Mouse (Mus musculus) yolk sac, embryonic 10.5 days (tissue): ENCODE measurements around the gene Hspa12a.

ENCODE experiments used
- DNase-seq: peaks from one replicate; pipeline ENCODE4 v3.0.0-alpha.2; 2017; ENCODE audit warnings: low spot score

Hspa12a gene

DNA sequence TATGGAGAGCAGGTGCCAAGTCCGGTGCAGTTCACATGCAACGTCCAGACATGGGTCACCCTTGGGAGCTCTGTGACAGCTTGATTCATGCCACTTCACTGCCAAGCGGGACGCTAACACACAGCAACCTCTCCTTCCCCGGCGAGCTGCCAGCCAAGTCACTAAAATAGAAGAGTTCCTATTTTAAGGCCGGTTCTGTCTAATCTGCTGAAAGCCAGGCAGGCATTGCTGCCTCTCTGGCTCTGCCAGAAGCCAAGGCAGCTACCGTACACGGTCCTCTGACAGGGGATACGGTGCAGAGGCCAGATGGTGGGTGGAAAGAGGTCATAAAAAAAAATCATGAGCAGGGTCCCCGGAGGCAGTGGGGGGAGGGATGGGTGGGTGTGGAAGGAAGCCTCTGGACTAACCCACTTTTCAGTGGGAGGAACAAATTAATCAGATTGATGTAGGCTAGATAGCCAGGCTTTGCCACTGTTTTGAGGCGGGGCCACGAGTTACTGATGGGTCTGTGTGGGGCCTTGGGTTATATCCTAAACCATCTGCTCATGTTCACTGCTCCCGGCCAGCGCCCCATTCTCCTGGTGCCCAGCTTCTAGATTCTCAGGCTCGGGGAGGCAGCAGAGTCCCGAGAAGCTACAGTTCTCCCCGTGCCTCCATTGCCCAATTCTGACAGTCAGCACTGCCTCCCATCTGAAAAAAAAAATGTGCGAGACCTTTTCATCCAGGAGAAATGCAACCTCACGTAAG is 120.8 kb downstream of the Hspa12a start:
- no peak for DNase-seq

DNA sequence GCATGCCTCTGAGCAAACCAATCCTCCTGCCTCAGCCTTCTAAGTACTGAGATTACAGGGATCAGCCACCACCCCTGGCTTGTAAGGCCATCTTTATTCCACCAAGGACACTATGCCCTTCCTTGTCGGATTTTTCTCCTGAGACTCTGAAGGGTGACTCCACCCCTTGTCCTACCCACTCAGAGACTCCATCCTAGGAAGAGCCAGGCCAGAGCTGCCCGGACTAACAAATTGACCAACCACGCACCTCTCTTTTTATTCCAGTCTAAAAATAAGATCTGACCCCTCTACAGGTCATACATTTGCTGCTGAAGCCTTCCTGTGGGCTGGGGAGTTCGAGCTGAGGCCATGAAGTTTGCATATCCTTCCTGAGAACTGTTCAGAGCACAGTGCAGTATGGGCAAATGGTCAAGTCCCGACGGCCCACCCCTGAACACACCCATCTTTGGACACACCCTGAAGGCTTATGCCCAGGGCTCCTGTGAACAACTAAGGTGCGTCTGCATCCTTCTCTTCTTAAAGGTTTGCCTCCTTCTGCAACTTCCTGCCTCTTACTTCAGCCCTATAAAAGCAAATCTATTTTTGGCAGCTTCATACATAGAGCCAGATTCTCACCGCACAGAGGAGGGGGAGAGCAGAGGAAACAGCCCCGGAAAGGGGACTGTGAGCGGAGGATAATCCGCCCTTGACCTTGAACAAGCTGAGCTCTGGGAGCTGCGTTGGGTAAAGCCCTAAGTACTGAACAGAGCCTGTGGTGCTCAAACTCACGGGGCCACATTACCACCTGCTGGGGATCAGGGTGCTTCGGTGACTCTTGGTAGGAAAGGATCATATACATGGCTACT is 124.7 kb downstream of the Hspa12a start:
- no peak for DNase-seq

DNA sequence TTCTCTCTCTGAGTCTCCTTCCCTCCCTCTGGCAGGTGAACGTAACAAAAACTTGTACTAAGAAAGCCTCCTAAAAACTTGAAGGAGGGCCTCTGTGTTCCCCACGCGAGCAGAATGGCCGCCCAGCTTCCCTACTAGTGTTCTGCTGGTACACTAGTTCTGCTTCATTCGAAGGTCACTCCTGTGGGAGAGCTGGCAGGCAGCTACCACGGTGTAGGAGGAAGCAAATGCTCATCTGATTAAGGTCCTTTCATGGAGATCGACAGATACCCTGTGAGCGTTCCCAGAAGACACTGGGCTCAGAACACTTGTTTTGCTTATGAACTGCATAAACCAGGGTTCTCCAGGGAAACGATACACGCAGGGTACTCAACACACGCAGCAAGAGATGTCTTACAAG is 126.1 kb downstream of the Hspa12a start:
- no peak for DNase-seq

DNA sequence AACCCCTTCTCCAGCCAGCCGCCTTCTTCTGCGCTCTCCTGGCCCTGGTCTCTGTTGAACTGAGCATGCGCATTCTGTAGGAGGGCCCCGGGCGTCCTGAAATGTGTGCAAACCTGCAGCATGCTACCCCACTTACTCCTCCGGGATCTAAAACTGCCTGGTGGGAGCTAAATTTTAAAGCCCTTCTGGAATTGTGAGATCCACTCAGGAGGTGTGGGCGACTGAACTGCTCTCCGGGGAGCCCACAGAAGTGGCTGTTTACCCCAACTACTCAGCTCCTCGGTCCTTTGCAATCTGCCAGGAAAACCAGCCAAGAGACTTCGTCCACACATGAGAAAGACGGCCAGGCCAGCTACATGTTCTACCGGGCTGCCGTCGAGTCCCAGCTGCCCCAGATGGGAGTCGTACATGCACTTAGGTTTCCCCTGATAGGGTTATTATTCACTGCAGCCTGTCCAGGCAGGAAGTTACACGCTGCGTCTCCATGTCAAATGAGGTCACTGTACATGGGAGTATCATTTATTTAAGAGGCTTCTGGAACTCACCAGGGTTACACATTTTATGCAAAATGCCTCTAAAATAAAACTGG is 126.9 kb downstream of the Hspa12a start:
- DNase-seq = no peak

DNA sequence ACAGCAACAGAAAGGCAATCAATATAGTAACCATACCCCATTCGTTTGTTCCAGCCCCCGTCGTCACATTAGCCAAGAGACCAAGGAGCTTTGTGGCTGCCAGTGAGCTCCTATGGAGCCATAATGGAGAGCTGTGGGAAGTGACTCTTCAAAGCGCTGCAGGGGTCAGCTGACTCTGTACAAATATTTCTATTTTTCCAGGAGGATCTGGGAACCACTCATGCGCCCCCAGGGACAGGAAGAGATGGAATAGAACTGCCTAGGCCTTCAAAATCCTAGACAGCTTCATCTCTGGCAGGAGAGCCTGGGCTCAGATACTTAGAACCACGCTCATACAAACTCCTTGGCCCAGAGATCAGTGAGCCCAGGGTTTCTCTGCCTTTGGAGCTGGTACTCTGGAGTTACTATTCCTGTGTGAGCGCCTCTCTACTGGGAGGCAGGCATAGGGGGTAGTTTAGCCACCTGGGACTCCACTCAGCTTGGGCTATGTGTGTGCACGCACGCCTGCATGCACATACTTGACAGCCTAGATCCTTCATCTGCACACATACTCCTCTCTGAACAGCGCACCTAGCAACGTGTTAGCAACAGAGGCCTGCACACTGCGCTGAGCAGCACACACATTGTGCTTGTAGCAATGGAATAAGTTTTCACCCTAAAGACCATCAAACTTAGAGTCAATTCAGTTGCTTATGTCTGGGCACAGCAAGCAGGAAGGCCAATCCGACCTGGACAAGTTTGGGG is 128.1 kb downstream of the Hspa12a start:
- DNase-seq = no peak

DNA sequence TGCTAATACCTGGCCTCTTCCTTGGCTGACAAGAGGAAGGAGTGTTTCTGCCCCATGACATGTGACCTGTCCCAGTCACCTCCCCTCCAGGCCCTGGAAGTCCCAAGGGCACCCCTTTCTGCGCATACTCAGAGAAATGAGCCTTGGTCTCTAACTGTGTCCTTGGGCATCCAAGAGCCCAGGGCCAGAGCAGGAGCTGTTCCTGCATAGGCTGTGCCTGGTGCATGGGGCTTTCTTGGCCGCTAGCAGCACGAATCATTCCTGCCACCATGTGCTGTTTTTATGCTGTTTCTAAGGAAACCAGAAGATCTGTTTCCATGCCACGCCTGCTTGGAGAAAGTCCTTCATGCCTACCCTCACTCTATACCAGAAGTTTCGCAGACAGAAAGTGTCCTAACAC is 132.9 kb downstream of the Hspa12a start:
- no peak for DNase-seq

DNA sequence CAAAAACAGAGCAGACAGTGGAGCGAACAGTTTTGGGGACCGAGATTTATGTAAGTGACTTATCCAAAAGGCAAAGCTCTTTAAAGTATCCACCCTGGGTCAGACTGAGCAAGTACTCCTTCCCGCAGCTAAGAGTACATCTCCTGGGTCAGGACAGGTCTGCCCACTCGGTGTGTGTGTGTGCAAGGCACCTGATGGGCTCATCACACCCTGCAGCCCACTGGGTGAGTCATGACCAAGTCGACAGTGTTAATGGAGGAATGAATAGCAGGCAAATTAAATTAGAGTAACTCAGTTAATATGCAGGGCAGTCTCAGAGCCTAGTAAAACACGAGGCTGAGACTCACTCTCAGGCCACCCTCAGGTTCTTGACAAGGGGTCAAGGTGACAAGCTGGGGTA is 134.6 kb downstream of the Hspa12a start:
- DNase-seq = no peak

DNA sequence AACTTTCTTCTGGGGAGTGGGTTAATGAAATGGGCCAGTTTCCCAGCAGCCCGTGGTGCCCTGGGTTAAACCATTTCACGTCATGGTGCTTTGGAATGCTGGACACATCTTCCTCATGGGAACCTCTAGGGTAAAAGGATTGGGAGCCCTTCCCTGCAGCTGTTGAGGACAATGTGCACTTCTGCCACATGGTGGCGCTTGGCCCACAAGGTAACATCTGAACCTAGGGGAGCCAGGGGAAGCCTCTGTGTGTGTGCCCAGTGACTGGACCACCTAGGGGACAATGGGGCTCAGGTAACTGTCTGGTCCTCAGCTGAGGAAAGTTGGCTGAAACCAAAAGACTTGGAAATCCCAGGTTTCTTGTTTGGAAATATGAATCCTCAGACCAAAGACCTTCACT is 137.1 kb downstream of the Hspa12a start:
- peak; percentile 49 for DNase-seq

DNA sequence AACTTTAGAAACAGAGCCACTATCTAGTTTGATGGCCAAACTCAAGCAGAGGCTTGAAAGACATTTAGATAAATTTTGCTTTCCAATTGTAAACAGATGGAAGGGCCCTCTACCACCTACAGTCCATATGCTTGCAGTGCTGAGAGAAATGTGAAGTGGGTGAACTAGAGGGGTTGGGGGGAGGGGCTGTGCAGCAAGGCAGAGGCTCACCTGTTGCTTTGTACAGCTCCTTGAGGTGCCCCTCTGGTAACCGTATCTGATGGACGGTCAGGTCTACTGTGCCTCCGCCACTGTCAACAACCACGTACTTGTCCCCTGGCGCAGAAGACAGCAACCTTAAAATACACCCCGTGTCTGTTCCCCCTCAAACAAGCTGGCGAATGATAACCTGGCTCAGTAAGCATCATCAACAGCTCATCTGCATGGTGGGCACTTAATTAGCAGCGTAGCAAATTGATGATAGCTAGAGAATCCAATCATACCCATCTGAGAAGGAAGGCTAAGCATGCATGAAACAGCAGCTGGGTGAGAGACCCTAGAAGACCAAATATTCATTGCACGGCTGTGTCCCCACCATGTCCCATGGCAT is 138.2 kb downstream of the Hspa12a start:
- no peak for DNase-seq

DNA sequence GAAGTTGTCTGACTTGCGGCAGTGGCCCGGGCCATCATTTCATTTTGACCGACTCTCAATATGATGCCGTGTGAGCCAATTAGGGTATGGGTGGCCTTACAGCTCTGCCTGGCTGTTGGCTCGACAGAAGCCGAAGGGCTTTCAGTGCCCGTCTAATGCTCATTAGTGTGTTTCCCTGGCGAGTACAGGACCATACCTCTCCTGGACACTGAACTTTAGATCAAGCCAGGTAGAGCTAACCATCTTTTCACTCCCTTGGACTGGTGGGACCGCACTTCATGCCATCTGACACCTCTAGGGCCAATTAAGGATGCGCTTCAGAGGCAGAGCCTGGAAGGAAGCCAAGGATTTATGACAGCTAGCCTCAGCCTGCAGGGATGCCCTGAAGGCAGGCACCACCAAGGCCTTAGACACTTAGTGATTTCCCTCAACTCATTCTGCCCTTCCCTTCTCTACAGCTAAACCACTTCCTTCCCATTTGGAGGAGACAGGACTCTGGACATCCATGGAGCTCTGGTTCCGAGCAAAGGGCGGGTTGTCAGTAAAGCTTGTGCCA is 148.3 kb downstream of the Hspa12a start:
- DNase-seq = no peak

DNA sequence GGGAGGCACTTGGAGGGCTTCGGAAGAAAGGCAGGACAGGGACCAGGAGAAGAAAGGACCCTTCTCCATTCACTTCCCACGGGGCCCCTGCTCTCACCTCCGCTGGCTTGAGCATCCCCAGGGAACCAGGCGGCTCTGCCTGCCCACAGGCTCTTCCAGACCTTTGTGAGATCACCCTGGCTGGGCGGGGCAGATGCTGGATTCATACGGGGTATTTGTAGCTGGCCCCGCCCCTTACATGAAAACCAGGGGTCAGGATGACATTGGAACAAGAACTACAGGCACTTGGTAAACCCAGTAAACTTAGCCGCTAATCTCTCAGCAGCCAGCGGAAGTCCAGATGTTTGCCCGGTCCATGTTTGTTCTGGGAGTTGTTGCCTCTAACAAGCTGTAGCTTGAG is 149.2 kb downstream of the Hspa12a start, which contains the start of gene 1700019N19Rik:
TSS of gene 1700019N19Rik (minus strand) at position 178 of the 400 bp plus-strand sequence.
- DNase-seq = no peak

DNA sequence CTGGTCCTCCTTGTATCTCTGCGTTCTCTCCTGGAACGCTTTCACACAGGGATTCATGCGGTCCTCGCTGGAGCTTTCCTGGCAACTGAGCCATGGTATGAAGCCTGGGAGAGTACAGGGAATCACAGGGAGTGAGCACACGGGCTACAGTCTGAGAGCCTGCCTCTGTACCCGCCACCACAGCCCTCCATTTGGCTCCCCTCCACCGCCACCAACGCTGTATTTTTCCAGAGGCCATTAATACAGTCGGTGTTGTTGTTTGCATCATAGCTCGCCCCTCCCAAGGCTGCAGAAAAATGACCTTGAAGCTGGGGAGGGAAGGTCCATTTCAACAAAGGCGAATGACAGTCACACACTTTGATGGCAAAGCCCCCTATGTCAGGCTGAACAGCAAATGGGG is 154.3 kb downstream of the Hspa12a start:
- no peak for DNase-seq

DNA sequence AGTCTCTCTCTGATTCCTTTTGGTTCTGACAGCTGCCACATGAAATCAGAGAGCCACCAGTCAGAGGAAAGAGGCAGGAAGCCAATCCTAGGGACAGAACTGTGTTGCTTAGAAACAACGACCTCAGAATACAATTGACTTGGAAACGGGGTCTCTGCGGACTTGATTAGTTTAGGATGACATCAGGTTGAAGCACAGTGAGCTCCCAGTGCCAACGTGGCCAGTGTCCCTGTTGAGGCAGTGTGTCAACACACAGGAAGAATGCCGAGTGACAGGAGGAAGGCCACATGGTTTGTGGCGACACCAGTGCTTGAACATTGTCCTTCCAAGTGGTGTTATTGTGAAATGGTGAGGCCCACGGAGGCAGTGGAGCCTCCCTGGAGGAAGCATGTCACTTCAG is 159.5 kb downstream of the Hspa12a start:
- DNase-seq = no peak

DNA sequence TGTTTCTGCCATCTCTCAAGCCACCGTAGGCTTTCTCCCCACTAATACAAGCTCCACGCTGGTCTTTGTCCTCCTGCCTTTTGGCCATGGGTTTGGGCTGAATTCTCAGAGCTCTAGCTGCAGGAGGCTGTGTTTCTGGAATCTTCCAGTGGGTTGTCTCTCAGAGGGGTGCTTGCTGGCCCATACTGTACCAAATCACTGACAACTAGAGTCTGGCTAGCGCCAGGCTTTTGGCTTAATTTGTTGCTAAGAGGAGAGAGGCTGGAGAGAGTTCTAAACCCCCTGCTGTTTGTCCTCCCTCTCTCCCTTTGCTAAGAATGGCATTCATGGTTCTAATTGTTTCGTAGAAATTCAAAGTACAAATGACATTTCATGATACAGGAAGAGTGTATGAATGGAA is 161.9 kb downstream of the Hspa12a start:
- no peak for DNase-seq

DNA sequence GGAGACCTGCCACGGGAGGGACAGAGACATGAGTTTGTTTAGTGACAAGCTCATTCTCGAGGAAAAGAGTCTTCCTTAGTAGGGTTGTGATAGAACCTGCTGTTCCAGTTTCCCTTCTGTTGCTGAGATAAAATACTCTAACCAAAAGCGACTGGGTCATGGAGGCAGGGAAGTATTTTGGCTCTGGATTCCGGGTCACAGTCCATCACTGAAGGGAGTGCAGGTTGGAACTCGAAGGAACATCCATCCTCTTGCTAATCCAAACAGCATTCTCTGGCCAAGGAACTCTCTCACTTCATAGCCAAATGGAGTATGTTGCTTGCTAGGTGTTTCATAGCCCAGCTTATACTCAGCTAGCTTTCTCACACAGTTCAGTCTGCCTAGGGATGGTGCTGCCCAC is 167.0 kb downstream of the Hspa12a start:
- no peak for DNase-seq

DNA sequence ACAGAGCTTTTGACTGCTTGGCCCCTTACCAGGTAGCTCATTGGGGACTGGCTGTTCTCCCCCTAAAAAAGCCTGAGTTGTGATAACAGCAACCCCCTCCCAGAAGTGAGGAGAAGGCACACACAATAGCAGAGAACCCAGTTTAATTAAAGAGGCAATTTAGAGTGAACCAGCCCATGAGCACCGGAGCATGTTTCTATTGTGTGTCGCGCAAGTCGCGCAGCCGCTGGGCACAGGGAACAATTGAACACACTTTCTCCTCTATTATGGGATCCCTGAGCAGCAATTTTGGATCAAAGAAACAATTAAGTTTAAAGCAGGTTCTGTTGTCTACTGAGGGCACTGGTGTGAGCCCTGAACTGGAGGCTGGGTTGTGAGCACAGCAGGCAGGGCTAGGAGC is 176.1 kb downstream of the Hspa12a start:
- no peak for DNase-seq

DNA sequence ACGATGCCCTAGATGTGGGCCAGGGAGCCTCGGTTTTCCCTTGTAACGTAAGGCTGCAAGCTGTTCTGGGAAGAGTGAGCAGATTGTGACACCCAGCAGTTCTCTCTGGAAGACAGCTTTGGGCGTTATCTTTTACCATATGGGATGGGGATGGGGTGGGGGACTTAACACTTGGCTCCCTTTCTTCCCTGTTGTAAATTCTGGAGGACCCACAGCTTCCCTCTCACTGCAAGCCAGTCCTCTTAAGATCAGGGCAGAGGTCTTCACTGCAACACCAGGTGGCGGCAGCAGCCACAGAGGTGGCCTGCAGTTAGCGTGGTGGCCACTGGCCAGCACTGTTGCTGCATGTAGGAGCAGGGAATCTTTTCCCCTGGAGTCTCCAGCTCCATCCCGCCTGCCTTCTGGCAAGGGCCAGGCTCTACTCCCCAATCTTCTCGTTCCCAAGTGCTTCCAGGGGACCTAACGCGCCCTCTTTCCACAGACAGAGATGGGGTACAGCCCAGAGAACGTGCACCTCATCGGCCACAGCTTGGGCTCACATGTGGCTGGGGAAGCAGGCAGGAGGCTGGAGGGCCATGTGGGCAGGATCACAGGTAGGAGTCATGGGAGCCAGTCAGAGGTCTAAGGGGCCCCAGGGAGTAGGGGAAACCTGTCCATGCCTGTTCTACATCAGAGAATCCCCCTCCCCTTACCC is 180.5 kb downstream of the Hspa12a start:
- peak; percentile 44 for DNase-seq

DNA sequence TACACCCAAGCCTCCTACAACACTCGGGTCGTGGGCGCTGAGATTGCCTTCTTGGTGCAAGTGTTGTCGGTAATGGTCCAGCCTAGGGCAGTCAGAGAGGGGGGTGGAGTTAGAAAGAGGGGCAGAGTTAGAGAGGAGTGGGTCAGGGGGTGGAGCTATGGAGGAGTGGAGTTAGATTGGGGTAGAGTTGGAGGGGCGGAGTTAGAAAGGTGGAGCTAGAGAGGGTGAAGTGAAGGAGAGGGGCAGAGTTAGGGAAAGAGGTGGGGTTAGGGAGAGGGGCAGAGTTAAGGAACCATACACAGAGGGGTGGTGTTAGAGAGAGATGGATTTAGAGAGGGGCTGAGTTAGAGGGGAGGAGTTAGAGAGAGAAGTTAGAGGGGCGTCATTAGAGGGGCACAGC is 181.1 kb downstream of the Hspa12a start:
- DNase-seq = no peak

DNA sequence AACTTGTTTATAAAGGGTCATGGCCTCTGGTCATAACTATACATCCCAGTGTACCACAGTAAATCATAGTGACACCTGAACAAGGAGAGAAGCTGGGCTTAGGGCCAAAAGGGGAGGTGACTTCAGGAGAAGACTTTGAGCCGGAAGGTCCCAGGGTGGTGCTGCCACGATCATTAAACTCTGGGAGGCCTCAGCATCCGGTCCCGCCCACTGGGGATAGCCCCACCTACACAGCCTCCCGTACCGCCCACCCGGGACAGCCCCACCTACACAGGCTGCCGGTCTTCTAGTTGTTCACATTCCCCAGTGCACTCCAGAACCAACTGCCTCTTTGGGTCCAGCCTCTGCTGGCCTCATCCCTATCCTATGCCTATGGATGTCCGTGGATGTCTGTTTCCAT is 184.0 kb downstream of the Hspa12a start, which contains the start of gene Pnliprp2:
TSS of gene Pnliprp2 (plus strand) at position 297 of the 400 bp plus-strand sequence.
- peak; percentile 45 for DNase-seq

DNA sequence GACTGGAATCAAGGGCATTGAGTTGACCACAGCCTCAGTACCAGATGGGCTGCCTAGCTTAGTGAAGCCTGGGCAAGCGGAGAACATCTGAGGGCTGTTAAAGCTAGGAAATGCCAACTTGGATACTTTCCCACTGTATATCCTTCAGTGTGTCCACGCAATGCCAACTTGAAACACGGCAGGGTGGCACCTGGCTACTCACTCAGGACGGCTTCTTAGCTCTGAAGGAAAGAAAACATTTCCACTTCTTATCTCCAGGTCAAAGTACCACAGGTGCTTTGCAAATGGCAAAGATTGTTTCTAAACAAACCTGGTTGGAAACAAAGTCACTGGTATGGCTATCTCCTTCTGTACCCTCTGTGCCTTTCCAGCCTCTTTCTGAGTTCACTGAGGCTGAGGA is 184.6 kb downstream of the Hspa12a start:
- no peak for DNase-seq

DNA sequence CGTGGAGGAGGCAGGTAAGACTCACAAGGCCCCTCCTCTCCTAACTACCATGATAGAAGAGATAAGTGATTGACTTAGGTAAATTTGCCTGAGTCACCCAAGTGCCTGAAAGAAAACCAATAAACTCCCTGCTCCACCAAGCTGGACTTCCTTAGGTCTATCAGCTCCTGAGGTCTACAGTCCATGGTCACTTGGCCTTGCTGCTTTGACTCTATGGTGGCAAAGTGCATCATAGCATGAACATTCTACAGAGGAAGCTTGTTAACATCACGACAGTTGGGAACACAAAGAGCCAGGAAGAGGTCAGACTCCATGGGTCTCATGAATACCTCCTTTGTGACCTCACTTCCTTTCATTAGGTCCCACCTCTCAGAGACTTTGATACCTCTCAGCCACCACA is 191.9 kb downstream of the Hspa12a start:
- no peak for DNase-seq
